Mouse (Mus musculus) embryonic facial prominence, embryonic 10.5 days (tissue): Measurements from ENCODE around the gene Pnldc1. TPM values are rescaled to one million over a fixed set of nuclear protein-coding genes. Genes with fewer than 3 reads are reported as not detected.
"Not testable (repeated sequence)": the region's sequence is repeated elsewhere in the genome, so short reads cannot be mapped to it uniquely, and the experiment has no call there.

Source experiments
- DNase-seq: peaks from one replicate; pipeline ENCODE4 v3.0.0-alpha.2; 2017; ENCODE audit warnings: low spot score
- H3K27ac ChIP-seq: fragments of 300-500 bp; sonication (generic); replicated peaks from 2 replicates; pipeline ENCODE4 v1.5.1; 2016; ENCODE audit warnings: mild to moderate bottlenecking
- H3K27me3 ChIP-seq: fragments of 300-500 bp; sonication (generic); replicated peaks from 2 replicates; pipeline ENCODE4 v1.6.1; 2016; ENCODE audit warnings: low read depth, mild to moderate bottlenecking; ENCODE audit not compliant: poor library complexity, severe bottlenecking
- H3K36me3 ChIP-seq: fragments of 300-500 bp; sonication (generic); replicated peaks from 2 replicates; pipeline ENCODE4 v1.6.1; 2016; ENCODE audit warnings: mild to moderate bottlenecking, moderate library complexity
- H3K4me1 ChIP-seq: fragments of 300-500 bp; sonication (generic); 2 replicates; pipeline ENCODE4 v1.6.1; 2016
- H3K4me3 ChIP-seq: fragments of 300-500 bp; sonication (generic); 2 replicates; pipeline ENCODE4 v1.5.1; 2016; ENCODE audit warnings: mild to moderate bottlenecking, moderate library complexity
- H3K9me3 ChIP-seq: fragments of 300-500 bp; sonication (generic); 2 replicates; pipeline ENCODE4 v1.6.1; 2016; ENCODE audit warnings: mild to moderate bottlenecking
- WGBS: fragments of 180-500 bp; shearing (Covaris S2); methylation state at CpG from one replicate; pipeline ENCODE4 v1.1.7; 2016; 5-methylcytosine and 5-hydroxymethylcytosine counted together
- polyA plus RNA-seq: library from polyadenylated mRNA; unstranded; fragments of >200 nt; fragmentation: Nextera tagmentation; extraction: Ambion mirVana; gene quantifications from 2 replicates; pipeline ENCODE4 v1.2.1, GENCODE M21; 2016

The Pnldc1 gene
- polyA plus RNA-seq, 1 experiment from 2014 or later = 3.4 TPM

- H3K9me3 ChIP-seq = no peaks in the 10 kb centered on the region
- H3K4me1 ChIP-seq = peaks cover 16% of the 10 kb centered on the region
- H3K27me3 ChIP-seq = no peaks in the 10 kb centered on the region
- peaks cover 58% of the 10 kb centered on the region for H3K36me3 ChIP-seq
- H3K4me3 ChIP-seq = no peak overlapping the region
- DNase-seq = no peak
- H3K27ac ChIP-seq = no peak overlapping the region
- 96% methylated on average over 6 of the region's 6 CpGs for WGBS
Measured at GRCm38 (mm10) chr17:12902291-12902690, 7.7 kb downstream of the Pnldc1 start.

- not testable (repeated sequence) for H3K27me3 ChIP-seq, H3K9me3 ChIP-seq, H3K4me3 ChIP-seq, DNase-seq
- WGBS = 41% methylated on average over 2 of the region's 2 CpGs
- Histone ChIP-seq H3K36me3 (peaks cover 58% of the 10 kb centered on the region), H3K4me1 (peaks cover 21% of the 10 kb centered on the region), H3K27ac (peak overlapping the region; percentile 79)
Measured at GRCm38 (mm10) chr17:12898607-12899006, 11.4 kb downstream of the Pnldc1 start.

GRCm38 (mm10) chr17:12897674-12898073, 12.4 kb downstream of the Pnldc1 start:
- no peak for DNase-seq
- H3K27me3 ChIP-seq = no peaks in the 10 kb centered on the region
- peak overlapping the region; percentile 6; the same call in 1 of the 2 replicates for H3K4me3 ChIP-seq
- 83% methylated on average over 5 of the region's 5 CpGs for WGBS
- H3K4me1 ChIP-seq = peaks cover 14% of the 10 kb centered on the region
- peaks cover 62% of the 10 kb centered on the region for H3K36me3 ChIP-seq
- no peaks in the 10 kb centered on the region for H3K9me3 ChIP-seq
- H3K27ac ChIP-seq = peak overlapping the region; percentile 79

- Histone ChIP-seq H3K4me3 (no peak overlapping the region), H3K4me1 (peaks cover 9% of the 10 kb centered on the region), H3K36me3 (peaks cover 79% of the 10 kb centered on the region), H3K27ac (no peak overlapping the region), H3K9me3 (no peaks in the 10 kb centered on the region), H3K27me3 (no peaks in the 10 kb centered on the region)
- DNase-seq = no peak
- WGBS = 89% methylated on average over 9 of the region's 9 CpGs
Measured at GRCm38 (mm10) chr17:12892033-12892432, 18.0 kb downstream of the Pnldc1 start.

- 92% methylated on average over 4 of the region's 4 CpGs for WGBS
- Histone ChIP-seq H3K4me1 (peaks cover 8% of the 10 kb centered on the region), H3K9me3 (no peaks in the 10 kb centered on the region), H3K4me3 (no peak overlapping the region), H3K27me3 (no peaks in the 10 kb centered on the region), H3K36me3 (peaks cover 71% of the 10 kb centered on the region), H3K27ac (no peak overlapping the region)
- no peak for DNase-seq
Measured at GRCm38 (mm10) chr17:12891054-12891453, 19.0 kb downstream of the Pnldc1 start.

GRCm38 (mm10) chr17:12887021-12887775, 22.8 kb downstream of the Pnldc1 start:
- H3K9me3 ChIP-seq = no peaks in the 10 kb centered on the region
- no peak overlapping the region for H3K27ac ChIP-seq
- DNase-seq = no peak
- no peaks in the 10 kb centered on the region for H3K27me3 ChIP-seq
- peaks cover 49% of the 10 kb centered on the region for H3K36me3 ChIP-seq
- no peak overlapping the region for H3K4me3 ChIP-seq
- 83% methylated on average over 15 of the region's 15 CpGs for WGBS
- H3K4me1 ChIP-seq = no peaks in the 10 kb centered on the region

GRCm38 (mm10) chr17:12886620-12887019, 23.4 kb downstream of the Pnldc1 start:
- Histone ChIP-seq H3K27me3 (no peaks in the 10 kb centered on the region), H3K9me3 (no peaks in the 10 kb centered on the region), H3K4me3 (no peak overlapping the region), H3K27ac (no peak overlapping the region), H3K36me3 (peaks cover 43% of the 10 kb centered on the region), H3K4me1 (no peaks in the 10 kb centered on the region)
- 37% methylated on average over 6 of the region's 6 CpGs for WGBS
- DNase-seq = no peak

GRCm38 (mm10) chr17:12881216-12881615, 28.8 kb downstream of the Pnldc1 start:
- Histone ChIP-seq H3K36me3 (no peaks in the 10 kb centered on the region), H3K4me3 (no peak overlapping the region), H3K27ac (no peak overlapping the region), H3K4me1 (peaks cover 4% of the 10 kb centered on the region; the same call in 1 of the 2 replicates), H3K9me3 (no peaks in the 10 kb centered on the region), H3K27me3 (0 out of 2 replicates have a peak, but pooled peaks cover 6% of the 10 kb centered on the region)
- no peak for DNase-seq
- WGBS = 82% methylated on average over 1 of the region's 1 CpGs

GRCm38 (mm10) chr17:12880178-12880577, 29.9 kb downstream of the Pnldc1 start:
- peaks cover 4% of the 10 kb centered on the region; the same call in 1 of the 2 replicates for H3K4me1 ChIP-seq
- 5% methylated on average over 14 of the region's 14 CpGs for WGBS
- H3K9me3 ChIP-seq = no peaks in the 10 kb centered on the region
- no peak overlapping the region for H3K4me3 ChIP-seq
- peak; percentile 79 for DNase-seq
- no peak overlapping the region for H3K27ac ChIP-seq
- H3K36me3 ChIP-seq = no peaks in the 10 kb centered on the region
- H3K27me3 ChIP-seq = 0 out of 2 replicates have a peak, but pooled peaks cover 6% of the 10 kb centered on the region

GRCm38 (mm10) chr17:12875734-12876133, 34.3 kb downstream of the Pnldc1 start, which contains the start of gene Mrgprh:
Mrgprh (plus strand) TSS chr17:12876034.
- H3K36me3 ChIP-seq = no peaks in the 10 kb centered on the region
- no peak within 1 kb of the TSS for H3K4me3 ChIP-seq
- no peak for DNase-seq
- 82% methylated on average over 5 of the region's 5 CpGs for WGBS
- peaks cover 17% of the 10 kb centered on the region; the same call in 1 of the 2 replicates for H3K27me3 ChIP-seq
- peaks cover 29% of the 10 kb centered on the region for H3K4me1 ChIP-seq
- no peak within 1 kb of the TSS for H3K27ac ChIP-seq
- H3K9me3 ChIP-seq = no peaks in the 10 kb centered on the region

- H3K9me3 ChIP-seq = no peaks in the 10 kb centered on the region
- H3K27me3 ChIP-seq = peaks cover 13% of the 10 kb centered on the region; the same call in 1 of the 2 replicates
- peaks cover 53% of the 10 kb centered on the region for H3K4me1 ChIP-seq
- 64% methylated on average over 16 of the region's 16 CpGs for WGBS
- H3K4me3 ChIP-seq = no peak overlapping the region
- no peak for DNase-seq
- H3K36me3 ChIP-seq = no peaks in the 10 kb centered on the region
- no peak overlapping the region for H3K27ac ChIP-seq
Measured at GRCm38 (mm10) chr17:12872275-12873028, 37.6 kb downstream of the Pnldc1 start.

GRCm38 (mm10) chr17:12868640-12869039, 41.4 kb downstream of the Pnldc1 start:
- H3K4me3 ChIP-seq = no peak overlapping the region
- no peaks in the 10 kb centered on the region for H3K9me3 ChIP-seq
- 0 out of 2 replicates have a peak overlapping the region, but pooled peaks have one; percentile 44 for H3K27ac ChIP-seq
- 29% methylated on average over 4 of the region's 4 CpGs for WGBS
- H3K27me3 ChIP-seq = peaks cover 13% of the 10 kb centered on the region; the same call in 1 of the 2 replicates
- DNase-seq = no peak
- no peaks in the 10 kb centered on the region for H3K36me3 ChIP-seq
- peaks cover 53% of the 10 kb centered on the region for H3K4me1 ChIP-seq
